Mouse (Mus musculus): Measurements from ENCODE around the gene 4930564D02Rik.

- TF ChIP-seq CTCF (IDR thresholded peaks at IDR 0.05) (no peak), POLR2A (IDR thresholded peaks at IDR 0.05; ENCODE audit: insufficient read depth, low read depth, low read length) (no peak)
These were observed 22.0 kb downstream of the 4930564D02Rik start for GRCm38 (mm10) chr3:105088638-105089037.
